Mouse (Mus musculus) cortical plate, adult 2 months (tissue): Measurements from ENCODE around the gene Nars2.

Experiments used
- CTCF ChIP-seq: fragments of 200-500 bp; IDR thresholded peaks from 2 replicates; pipeline ENCODE4 v1.5.1; 2011; ENCODE audit warnings: mild to moderate bottlenecking, control low read depth, low read length; ENCODE audit not compliant: insufficient read depth; ENCODE audit errors: extremely low read depth
- POLR2A ChIP-seq: fragments of 200-500 bp; IDR thresholded peaks from 2 replicates; pipeline ENCODE4 v1.6.1; 2011; ENCODE audit warnings: mild to moderate bottlenecking, low read length, control low read depth; ENCODE audit not compliant: insufficient read depth; ENCODE audit errors: extremely low read depth

DNA sequence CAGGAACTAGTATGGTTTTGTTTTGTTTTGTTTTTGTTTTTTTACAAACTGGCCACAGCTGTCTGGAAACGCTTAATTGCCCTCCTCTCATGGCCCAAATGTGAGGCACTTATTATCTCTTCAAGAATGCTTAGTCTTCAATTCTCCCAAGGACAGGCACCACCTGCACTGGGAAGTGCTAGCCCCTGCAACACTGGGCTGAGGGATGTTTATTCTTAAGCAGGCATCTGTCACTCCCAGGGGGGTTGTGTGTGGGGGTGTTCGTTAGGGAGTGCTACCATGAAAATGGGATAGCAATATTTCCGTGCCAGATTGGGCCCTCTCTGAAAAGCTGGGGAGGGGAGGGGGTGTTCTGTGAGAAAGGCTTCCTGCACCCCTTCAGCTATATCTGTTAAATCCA, 15.9 kb downstream of the Nars2 start:
- TF ChIP-seq POLR2A (no peak), CTCF (no peak)
